Mouse (Mus musculus): ENCODE data around the gene Ube2e2. TPM values are rescaled to one million over a fixed set of nuclear protein-coding genes. Genes with fewer than 3 reads are reported as not detected.

Ube2e2 gene
- 4.9 TPM for polyA plus RNA-seq (2015; fragmentation: Illumina TruSeq; extraction: RNeasy Lipid Tissue Mini Kit (QIAGEN cat#74804); ENCODE audit: insufficient read depth, low read depth, low replicate concordance)

DNA sequence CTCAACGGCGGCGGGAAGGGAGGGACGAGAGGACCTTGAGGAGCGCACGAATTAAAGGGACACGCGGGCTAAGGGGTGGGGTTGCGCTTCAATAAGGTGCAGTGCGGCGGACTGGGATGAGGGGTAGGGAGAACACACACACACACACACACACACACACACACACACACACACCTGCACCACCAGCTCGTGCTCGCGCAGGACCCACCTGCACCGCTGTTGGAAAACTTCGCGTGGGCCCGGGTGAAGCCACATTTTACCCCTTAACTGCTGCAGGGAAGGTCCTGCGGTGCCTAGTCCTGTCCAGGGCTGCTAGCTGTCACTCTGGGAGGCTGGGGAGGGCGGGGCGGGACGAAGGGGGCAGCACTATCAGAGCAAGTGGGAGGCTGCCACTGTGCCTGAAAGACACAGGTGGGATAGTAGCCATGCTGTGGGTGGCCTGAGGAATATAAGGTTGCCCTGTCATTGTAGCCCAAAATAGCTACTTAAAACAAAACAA lies at the start of gene Ube2e2:
Gene Ube2e2, minus strand, starts transcription at position 321 of the 499 bp plus-strand sequence.

